Mouse (Mus musculus): ENCODE results near the gene Gm20855. TPM values are rescaled to one million over a fixed set of nuclear protein-coding genes. Genes with fewer than 3 reads are reported as not detected.

Gene Gm20855
- not detected for polyA plus RNA-seq (2017; shearing (Covaris generic))

GRCm38 (mm10) chrY:35131733-35132132, at the start of gene Gm20855:
Gene Gm20855 (minus strand): TSS chrY:35131833.

